Mouse (Mus musculus) 416B (cell line): ENCODE measurements at regions not wholly inside any gene's neighbourhood (a gene's known extent, or its start where the extent isn't known, plus 50 kb on each side); places are given as distances from the start of the nearest gene placed in this dataset.

ENCODE experiments used
- DNase-seq: peaks from one replicate; pipeline ENCODE4 v3.0.0; 2011; ENCODE audit warnings: low read depth

DNA sequence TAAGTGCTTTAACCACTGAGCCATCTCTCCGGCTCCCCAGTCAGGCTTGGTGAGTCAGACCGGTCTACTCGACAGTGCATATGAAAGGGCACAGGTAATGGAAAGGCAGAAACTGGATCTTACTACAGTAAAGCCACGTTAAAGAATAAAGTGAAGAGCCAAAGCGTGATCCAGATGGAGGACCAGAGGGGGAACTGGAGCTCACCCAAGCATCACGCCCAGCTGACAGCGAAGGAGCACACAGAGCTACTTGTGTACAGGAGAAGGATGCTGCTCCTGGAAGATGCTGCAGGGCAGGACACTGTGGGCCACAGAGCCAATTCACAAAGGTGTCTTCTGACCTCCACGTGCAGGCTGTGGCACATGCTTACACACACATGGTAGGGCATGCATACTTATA, 96.7 kb upstream of the Ppp1r26 start:
- DNase-seq = no peak

GRCm38 (mm10) chr2:28351445-28351844, 95.2 kb upstream of the Ppp1r26 start:
- no peak for DNase-seq

DNA sequence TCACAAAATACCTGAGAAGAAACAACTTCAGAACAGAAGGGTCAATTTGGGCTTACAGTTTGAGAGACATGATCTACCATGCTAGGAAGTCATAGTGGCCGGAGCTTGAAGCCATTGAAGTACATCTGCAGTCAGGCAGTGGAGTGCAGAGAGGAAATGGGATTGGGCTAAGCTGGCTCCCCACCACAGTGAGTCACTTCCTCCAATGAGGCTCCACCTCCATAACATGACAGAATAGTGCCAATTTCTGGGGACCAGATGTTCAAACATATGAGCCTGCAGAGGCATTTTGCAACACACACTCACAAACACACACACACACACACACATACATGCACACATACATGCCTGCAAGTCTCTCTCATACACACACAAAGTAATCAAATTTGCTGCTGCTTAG, 93.7 kb upstream of the Ppp1r26 start:
- peak; percentile 83 for DNase-seq

- DNase-seq = no peak
Measured at GRCm38 (mm10) chr2:28362199-28362598, 84.4 kb upstream of the Ppp1r26 start.

DNA sequence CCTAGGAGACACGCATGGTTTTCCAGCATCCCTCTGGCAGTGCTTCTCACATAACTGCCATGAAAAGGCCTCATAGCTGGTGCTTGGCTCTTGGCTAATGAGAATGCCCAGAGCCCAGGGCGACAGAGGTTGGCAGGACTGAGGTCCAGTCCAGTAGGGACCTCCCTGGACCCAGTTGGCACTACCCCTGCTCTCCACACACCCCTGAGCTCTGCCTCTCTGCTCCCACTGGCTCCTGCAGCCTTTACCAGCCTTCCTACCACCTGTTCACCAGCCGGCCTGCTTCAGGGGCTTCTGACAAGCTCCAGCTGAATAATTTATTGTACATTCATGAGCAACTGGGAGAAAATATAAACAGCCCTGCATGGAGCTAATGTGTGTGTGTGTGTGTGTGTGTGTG, 82.0 kb upstream of the Ppp1r26 start:
- DNase-seq = no peak

DNA sequence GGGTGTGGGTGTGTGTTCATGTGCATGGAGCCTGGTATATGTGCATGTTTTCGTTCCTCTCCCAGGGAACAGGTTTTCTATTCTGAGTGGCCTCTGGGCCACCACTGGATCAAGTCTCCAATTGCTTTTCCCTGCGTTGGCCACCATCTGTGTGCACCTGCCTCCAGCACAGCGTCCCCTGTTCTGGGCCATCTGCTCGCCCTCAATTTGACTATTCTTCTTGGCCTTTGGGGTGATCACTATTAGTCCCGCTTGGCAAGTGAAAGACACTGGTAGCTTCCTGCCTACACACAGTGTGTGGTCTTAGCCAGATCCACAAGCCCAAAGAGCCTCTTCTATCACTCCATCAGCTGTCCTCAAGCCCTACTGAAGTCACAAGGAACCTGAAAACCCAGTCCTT, 80.8 kb upstream of the Ppp1r26 start:
- DNase-seq = no peak

DNA sequence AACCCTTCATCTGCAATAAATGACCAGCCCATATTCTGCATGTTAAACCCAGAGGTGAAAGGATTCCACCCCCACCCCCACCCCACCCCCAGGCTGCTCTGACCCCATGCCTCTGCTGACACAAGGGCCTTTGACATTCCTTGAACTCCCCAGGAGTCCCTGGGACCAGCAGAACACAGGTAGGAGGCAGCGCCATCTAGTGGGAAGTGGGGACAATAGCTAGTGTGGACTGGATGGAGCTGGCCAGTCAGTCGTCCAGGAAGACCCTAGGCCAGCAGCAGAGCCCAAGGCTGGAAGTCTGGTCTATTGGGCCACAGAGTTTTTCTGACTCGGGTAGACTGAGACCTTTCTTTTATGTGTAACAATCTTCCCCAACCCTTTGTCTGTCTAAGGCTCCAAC, 71.8 kb upstream of the Ppp1r26 start:
- DNase-seq = peak; percentile 45

- DNase-seq = no peak
Measured at GRCm38 (mm10) chr2:28377948-28378822, 68.4 kb upstream of the Ppp1r26 start.

DNA sequence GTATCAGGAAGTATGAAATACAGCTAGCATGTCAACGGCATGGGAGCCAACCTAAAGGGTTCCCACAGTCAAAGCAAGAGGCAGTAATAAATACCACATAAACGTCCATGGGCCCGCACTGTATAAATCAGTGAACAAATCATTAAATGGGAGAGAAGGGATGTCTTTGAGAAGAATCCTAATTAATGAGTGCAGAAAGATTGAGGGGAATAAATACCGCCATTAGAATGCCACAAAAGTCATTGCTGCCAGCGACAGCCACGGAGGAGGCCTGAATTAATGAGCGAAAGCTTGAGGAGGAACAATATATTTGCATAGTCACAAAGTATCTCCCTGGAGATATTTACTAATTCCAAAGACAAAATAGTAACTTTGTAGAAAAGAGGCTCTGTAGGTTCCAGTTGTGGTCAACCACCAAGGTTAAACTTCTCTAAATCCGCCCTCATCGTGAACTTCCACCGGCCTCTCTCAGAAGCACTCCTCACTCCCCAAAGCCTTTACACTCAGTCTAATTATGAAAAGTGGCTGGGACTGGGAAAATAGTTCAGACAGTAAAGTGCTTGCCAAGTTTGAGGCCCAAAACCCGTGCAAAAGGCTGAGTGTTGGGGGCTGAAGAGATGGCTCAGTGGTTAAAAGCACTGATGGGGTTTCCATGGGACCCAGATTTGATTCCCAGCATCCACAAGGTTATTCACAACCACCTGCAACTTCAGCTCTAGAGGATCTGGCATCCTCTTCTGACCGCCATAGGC, 64.4 kb upstream of the Ppp1r26 start:
- no peak for DNase-seq

DNA sequence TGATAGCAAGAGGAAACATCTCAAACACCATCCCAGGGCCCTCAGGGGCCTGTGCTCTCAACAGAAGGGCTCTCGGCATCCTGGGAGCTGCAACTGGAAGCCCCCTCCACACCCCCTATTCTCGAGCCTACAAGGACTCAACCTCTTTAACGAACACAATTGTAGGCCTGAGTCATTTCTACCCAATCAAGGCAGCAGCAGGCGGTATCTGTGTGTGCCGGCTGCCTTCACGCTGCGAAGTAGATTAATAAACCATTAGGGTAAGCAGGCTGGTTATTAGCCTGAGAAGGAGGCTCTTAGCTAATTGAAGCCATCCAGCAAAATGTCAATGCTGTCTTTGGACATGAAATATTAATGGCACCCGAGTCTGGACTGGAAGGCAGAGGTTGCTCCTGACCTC, 61.7 kb upstream of the Ppp1r26 start:
- DNase-seq = no peak

DNA sequence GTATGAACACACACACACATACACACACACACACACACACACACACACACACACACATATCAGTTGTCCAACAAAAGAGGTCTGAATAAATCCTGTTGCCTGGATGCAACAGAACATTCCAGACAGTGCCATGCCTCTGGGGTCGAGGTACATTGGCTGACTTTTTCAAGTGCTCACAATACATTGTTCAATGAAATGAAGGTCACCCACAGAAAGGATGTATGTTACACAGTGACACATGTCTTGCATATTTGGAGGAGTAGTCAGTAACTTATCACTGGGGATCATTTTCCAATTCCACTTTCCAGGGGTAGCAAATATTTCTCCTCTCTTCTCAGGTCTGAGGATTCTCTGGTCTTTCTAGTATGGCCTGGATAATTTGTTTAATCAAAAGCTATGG, 59.8 kb upstream of the Ppp1r26 start:
- DNase-seq = no peak

DNA sequence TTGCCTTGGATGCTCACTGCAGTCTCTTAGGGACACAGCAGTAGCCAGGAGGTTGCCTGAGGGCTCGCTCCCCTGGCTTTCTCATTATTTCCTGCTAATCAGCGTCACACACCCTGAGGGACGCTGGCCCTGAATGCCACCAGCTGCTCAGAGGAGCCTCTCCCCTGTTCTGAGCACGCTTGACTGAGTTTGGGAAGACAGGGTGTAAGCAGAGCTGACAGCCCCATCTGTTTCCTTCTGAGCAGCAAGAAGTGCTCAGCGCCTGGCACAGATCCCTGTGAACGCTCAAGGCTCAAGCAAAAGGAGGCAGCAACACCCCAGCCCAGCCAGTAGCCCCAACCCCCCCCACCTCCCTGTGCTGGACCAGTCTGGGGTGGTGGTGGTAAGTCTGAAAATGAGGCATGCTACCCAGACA, 59.2 kb upstream of the Ppp1r26 start:
- DNase-seq = no peak

DNA sequence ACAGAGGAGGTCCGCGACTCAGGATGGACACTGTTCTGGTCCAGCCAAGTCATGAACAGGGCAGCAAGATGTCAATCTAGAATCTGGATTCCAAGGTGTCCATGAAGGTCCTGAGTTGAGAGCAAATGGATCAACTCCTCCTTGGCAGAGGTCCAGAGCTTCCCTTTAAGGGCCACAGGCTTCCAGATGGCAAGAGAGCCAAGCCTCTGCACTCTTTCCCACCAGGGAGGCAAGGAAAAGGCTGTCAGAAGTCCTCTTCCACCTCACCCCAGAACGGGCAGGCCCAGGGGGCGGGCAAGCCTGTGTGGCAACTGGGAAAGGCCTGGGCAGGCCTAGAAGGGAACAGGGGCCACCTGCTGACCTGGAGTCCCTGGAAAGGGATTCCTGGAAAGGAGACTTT, 58.7 kb upstream of the Ppp1r26 start:
- no peak for DNase-seq

GRCm38 (mm10) chr2:28389703-28390102, 56.9 kb upstream of the Ppp1r26 start:
- DNase-seq = no peak

DNA sequence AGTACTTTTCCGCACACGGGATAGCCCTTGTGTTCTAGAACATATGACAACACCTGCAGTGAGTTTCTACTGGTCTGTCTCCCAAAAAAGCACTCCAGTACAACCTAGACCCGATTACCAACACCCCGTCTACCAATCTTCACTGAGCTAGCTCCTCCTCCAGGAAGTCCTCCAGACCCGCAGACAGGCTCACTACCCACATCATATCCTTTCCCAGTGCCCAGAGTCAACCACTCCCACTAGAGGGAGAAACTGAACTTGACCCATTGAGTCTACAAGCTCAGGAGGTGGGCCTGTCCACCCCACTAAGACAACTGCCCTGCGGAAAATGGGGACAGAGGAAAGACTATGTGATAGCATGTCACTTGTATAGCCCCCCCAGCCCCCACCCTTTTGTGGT, 51.2 kb upstream of the Ppp1r26 start:
- DNase-seq = peak; percentile 18
